Mouse (Mus musculus) ES-Bruce4 (cell line): ENCODE data around the gene Usf1. TPM values are rescaled to one million over a fixed set of nuclear protein-coding genes. Genes with fewer than 3 reads are reported as not detected.

Experiments used
- H3K27ac ChIP-seq: 2 replicates; pipeline ENCODE4 v1.5.1; 2012; ENCODE audit warnings: low read length, inconsistent platforms; ENCODE audit not compliant: insufficient read depth
- H3K27me3 ChIP-seq: 2 replicates; pipeline ENCODE4 v1.6.1; 2012; ENCODE audit warnings: mild to moderate bottlenecking, low read length, inconsistent platforms; ENCODE audit not compliant: control insufficient read depth, poor library complexity, insufficient read depth, severe bottlenecking
- H3K36me3 ChIP-seq: 2 replicates; pipeline ENCODE4 v1.6.1; 2012; ENCODE audit warnings: inconsistent platforms, mild to moderate bottlenecking, low read length, moderate library complexity; ENCODE audit not compliant: control insufficient read depth, poor library complexity, insufficient read depth, severe bottlenecking
- H3K4me1 ChIP-seq: one replicate; pipeline ENCODE4 v1.8.1; 2011; ENCODE audit warnings: low read length; ENCODE audit not compliant: control insufficient read depth, insufficient read depth
- H3K4me3 ChIP-seq: 2 replicates; pipeline ENCODE4 v1.5.1; 2011; ENCODE audit warnings: low read depth, mild to moderate bottlenecking, low read length
- H3K9ac ChIP-seq: 2 replicates; pipeline ENCODE4 v1.6.1; 2012; ENCODE audit warnings: low read depth, mild to moderate bottlenecking, inconsistent platforms; ENCODE audit not compliant: poor library complexity, severe bottlenecking
- H3K9me3 ChIP-seq: replicated peaks from 2 replicates; pipeline ENCODE4 v1.6.1; 2012; ENCODE audit warnings: mild to moderate bottlenecking, low read length, inconsistent platforms; ENCODE audit not compliant: control insufficient read depth, poor library complexity, insufficient read depth, severe bottlenecking
- CTCF ChIP-seq: IDR thresholded peaks from one replicate; pipeline ENCODE4 v1.8.1; 2011; ENCODE audit warnings: low read depth, low read length
- EP300 ChIP-seq: IDR thresholded peaks from 2 replicates; pipeline ENCODE4 v1.6.1; 2011; ENCODE audit warnings: low read depth, low read length; ENCODE audit not compliant: insufficient read depth
- POLR2A ChIP-seq: IDR thresholded peaks from one replicate; pipeline ENCODE4 v1.8.1; 2011; ENCODE audit warnings: low read length; ENCODE audit not compliant: insufficient read depth
- polyA plus RNA-seq: library from polyadenylated mRNA; stranded (reverse); fragments of >200 nt; gene quantifications from 2 replicates; pipeline ENCODE4 v1.2.4, GENCODE M21; 2011; ENCODE audit warnings: low read depth; ENCODE audit not compliant: missing spikeins, insufficient read depth, insufficient read length

Usf1 gene
- polyA plus RNA-seq, 1 experiment = 57.7 TPM

GRCm38 (mm10) chr1:171451001-171451400 is 39.9 kb downstream of the Usf1 start:
- peaks cover 4% of the 10 kb centered on the region for H3K4me1 ChIP-seq
- TF ChIP-seq CTCF = no peak
- no peak for TF ChIP-seq EP300
- TF ChIP-seq POLR2A = no peak
- no peak overlapping the region for H3K27ac ChIP-seq
- H3K27me3 ChIP-seq = no peaks in the 10 kb centered on the region
- no peak overlapping the region for H3K9ac ChIP-seq
- H3K36me3 ChIP-seq = no peaks in the 10 kb centered on the region
- no peaks in the 10 kb centered on the region for H3K9me3 ChIP-seq
- H3K4me3 ChIP-seq = no peak overlapping the region

DNA sequence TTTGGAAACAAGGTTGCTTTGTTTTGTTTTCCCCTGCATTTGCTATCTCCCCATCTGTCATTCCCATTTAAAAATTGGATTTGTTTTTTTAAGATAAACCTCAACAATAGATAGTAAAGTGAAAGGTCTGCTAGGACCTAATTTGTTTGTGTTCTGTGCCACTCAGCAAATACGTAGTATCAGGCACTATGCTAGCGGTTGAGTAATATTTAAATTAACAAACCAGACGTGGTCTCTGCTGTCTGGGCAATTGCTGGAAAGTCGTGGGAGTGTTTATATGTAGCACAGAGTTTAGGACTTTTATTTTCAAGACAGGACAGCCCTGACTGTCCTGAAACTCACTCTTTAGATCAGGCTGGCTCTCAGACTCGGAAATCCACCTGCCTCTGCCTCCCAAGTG is 41.4 kb downstream of the Usf1 start:
- TF ChIP-seq EP300 (no peak), CTCF (no peak), POLR2A (no peak)
- H3K9me3 ChIP-seq = no peaks in the 10 kb centered on the region

GRCm38 (mm10) chr1:171452923-171453322 is 41.8 kb downstream of the Usf1 start:
- Histone ChIP-seq H3K27ac (no peak overlapping the region), H3K9ac (no peak overlapping the region), H3K4me3 (no peak overlapping the region), H3K4me1 (peaks cover 4% of the 10 kb centered on the region), H3K9me3 (no peaks in the 10 kb centered on the region), H3K36me3 (no peaks in the 10 kb centered on the region), H3K27me3 (no peaks in the 10 kb centered on the region)
- TF ChIP-seq EP300 (no peak), CTCF (no peak)

More for the DNA sequence above, 41.4 kb downstream of the Usf1 start:
- Histone ChIP-seq H3K27me3 (no peaks in the 10 kb centered on the region), H3K4me1 (peaks cover 4% of the 10 kb centered on the region), H3K4me3 (no peak overlapping the region), H3K9ac (no peak overlapping the region), H3K27ac (no peak overlapping the region), H3K36me3 (no peaks in the 10 kb centered on the region)

GRCm38 (mm10) chr1:171454926-171455325 is 43.8 kb downstream of the Usf1 start:
- Histone ChIP-seq H3K27me3 (no peaks in the 10 kb centered on the region), H3K36me3 (no peaks in the 10 kb centered on the region), H3K27ac (no peak overlapping the region), H3K4me1 (peaks cover 4% of the 10 kb centered on the region), H3K9ac (no peak overlapping the region), H3K9me3 (no peaks in the 10 kb centered on the region), H3K4me3 (no peak overlapping the region)
- TF ChIP-seq POLR2A = no peak
- TF ChIP-seq EP300 = no peak
- TF ChIP-seq CTCF = no peak

DNA sequence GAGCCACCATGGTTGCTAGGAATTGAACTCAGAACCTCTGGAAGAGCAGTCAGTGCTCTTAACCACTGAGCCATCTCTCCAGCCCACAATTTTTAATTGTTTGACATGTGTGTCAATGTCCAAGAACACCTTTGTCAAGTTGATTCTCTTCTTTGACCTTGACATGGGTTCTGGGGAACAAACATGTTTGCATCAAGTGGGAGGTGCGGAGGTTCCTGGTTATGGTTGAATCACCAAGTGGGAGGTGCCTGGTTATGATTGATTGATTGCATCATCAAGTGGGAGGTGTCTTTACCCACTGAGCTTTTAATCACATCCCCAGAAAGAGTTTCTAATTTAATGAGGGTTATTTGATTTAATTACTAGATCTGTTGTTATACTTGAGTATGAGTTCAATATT is 46.5 kb downstream of the Usf1 start:
- H3K27ac ChIP-seq = no peak overlapping the region
- no peak for TF ChIP-seq POLR2A
- TF ChIP-seq EP300 = no peak
- no peak for TF ChIP-seq CTCF
- no peaks in the 10 kb centered on the region; the same call in none of the 2 replicates for H3K9me3 ChIP-seq
- H3K4me3 ChIP-seq = no peak overlapping the region
- no peak overlapping the region for H3K9ac ChIP-seq
- H3K27me3 ChIP-seq = no peaks in the 10 kb centered on the region
- H3K36me3 ChIP-seq = peaks cover 14% of the 10 kb centered on the region
- H3K4me1 ChIP-seq = peaks cover 6% of the 10 kb centered on the region

DNA sequence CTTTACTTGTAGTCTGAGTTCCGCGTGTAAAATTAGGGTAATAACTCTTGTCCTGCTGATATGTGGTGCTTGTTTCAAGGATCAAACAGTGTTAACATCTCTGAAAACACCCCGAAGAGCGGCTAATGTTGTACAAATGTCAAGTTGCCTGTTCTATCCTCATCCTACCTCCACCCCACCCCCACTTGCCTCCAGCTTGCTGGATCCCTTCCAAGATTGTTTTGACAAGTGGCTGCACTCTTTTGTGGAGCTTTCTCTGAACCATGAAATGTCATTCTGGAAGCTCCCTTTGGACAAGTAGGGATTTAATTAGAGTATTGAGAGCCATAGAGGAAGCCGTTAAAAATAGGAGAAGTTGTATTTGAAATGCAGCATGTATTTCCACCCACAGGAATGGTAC is 48.7 kb downstream of the Usf1 start:
- Histone ChIP-seq H3K27me3 (no peaks in the 10 kb centered on the region), H3K9me3 (no peaks in the 10 kb centered on the region; the same call in none of the 2 replicates), H3K27ac (no peak overlapping the region), H3K4me3 (no peak overlapping the region), H3K4me1 (peaks cover 2% of the 10 kb centered on the region), H3K9ac (no peak overlapping the region), H3K36me3 (peaks cover 29% of the 10 kb centered on the region)
- TF ChIP-seq CTCF = no peak
- no peak for TF ChIP-seq POLR2A
- TF ChIP-seq EP300 = no peak
